Mouse (Mus musculus) hindbrain, postnatal 0 days (tissue): ENCODE measurements around the gene Gm30083. TPM values are rescaled to one million over a fixed set of nuclear protein-coding genes. Genes with fewer than 3 reads are reported as not detected.
A peak's percentile ranks its signal among the peaks of the same experiment; 100 is the strongest.

Experiments
- ATAC-seq: fragments of 200-750 bp; cut with Nextera tagmentation; 2 replicates; pipeline ENCODE4 v1.8.0; 2017; ENCODE audit warnings: mild to moderate bottlenecking, moderate TSS enrichment, moderate library complexity
- DNase-seq: peaks from one replicate; pipeline ENCODE4 v3.0.0-alpha.2; 2015; ENCODE audit warnings: low spot score
- H3K27ac ChIP-seq: fragments of 300-500 bp; sonication (generic); 2 replicates; pipeline ENCODE4 v1.5.1; 2014; ENCODE audit warnings: mild to moderate bottlenecking
- H3K27me3 ChIP-seq: fragments of 300-500 bp; sonication (generic); 2 replicates; pipeline ENCODE4 v1.6.1; 2014; ENCODE audit warnings: low read length, mixed read lengths; ENCODE audit not compliant: insufficient read depth
- H3K36me3 ChIP-seq: fragments of 300-500 bp; sonication (generic); 2 replicates; pipeline ENCODE4 v1.6.1; 2014; ENCODE audit warnings: low read length, mixed read lengths; ENCODE audit not compliant: insufficient read depth
- H3K4me1 ChIP-seq: fragments of 300-500 bp; sonication (generic); 2 replicates; pipeline ENCODE4 v1.6.1; 2014; ENCODE audit warnings: antibody characterized with exemption, low read length, mixed read lengths; ENCODE audit not compliant: insufficient read depth
- H3K4me2 ChIP-seq: fragments of 300-500 bp; sonication (generic); 2 replicates; pipeline ENCODE4 v1.6.1; 2014; ENCODE audit warnings: low read depth, mild to moderate bottlenecking, low read length, moderate library complexity, mixed read lengths
- H3K4me3 ChIP-seq: fragments of 300-500 bp; sonication (generic); 2 replicates; pipeline ENCODE4 v1.5.1; 2014; ENCODE audit warnings: low read length
- H3K9ac ChIP-seq: fragments of 300-500 bp; sonication (generic); replicated peaks from 2 replicates; pipeline ENCODE4 v1.6.1; 2014; ENCODE audit warnings: mild to moderate bottlenecking, low read length, moderate library complexity, mixed read lengths
- H3K9me3 ChIP-seq: fragments of 300-500 bp; sonication (generic); 2 replicates; pipeline ENCODE4 v1.6.1; 2016; ENCODE audit warnings: low read length, mixed read lengths
- CTCF ChIP-seq: IDR thresholded peaks from 2 replicates; pipeline ENCODE4 v1.5.1; 2016; ENCODE audit warnings: antibody characterized with exemption, control low read depth, low read depth
- WGBS: fragments of 180-500 bp; shearing (Covaris S2); extraction: QIAGEN DNeasy Blood & Tissue Kit; methylation state at CpG from one replicate; pipeline ENCODE4 v1.1.7; 2014; 5-methylcytosine and 5-hydroxymethylcytosine counted together
- polyA plus RNA-seq: library from polyadenylated mRNA; unstranded; fragments of >200 nt; fragmentation: Nextera tagmentation; extraction: Ambion mirVana; gene quantifications from 2 replicates; pipeline ENCODE4 v1.2.1, GENCODE M21; 2015
- total RNA-seq: library from RNA; depleted of rRNA; stranded (reverse); fragments of >200 nt; gene quantifications from 2 replicates; pipeline ENCODE4 v1.2.3, GENCODE M21; 2014

Gene Gm30083
- total and polyA plus RNA-seq, 2 experiments from 2014 or later: not detected

DNA sequence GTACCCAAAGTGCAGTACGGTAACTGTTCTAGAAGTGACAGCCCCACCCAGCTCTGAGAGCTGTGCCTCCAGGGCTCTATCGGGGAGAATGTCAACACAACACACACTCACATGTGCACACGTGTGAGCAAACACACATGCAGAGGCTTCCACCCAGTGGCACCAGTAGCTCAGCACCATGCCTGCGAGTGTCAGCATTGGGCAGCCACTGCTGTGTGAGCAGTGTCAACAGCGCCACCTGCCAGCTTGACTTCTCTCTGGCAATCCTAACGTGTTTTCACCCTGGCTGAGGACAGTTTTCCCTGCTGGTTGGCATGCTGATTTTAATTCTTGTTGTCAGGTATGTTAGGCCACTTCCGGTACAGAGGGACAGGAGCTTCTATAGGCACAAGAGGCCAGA is 42.3 kb downstream of the Gm30083 start:
- no peak overlapping the region for H3K27ac ChIP-seq
- H3K4me1 ChIP-seq: no peaks in the 10 kb centered on the region
- no peaks in the 10 kb centered on the region for H3K27me3 ChIP-seq
- no peaks in the 10 kb centered on the region for H3K36me3 ChIP-seq
- H3K9ac ChIP-seq: no peak overlapping the region
- no peak overlapping the region for H3K4me2 ChIP-seq
- TF ChIP-seq CTCF: peak; percentile 76
- DNase-seq (peak; percentile 71), ATAC-seq (peak; percentile 77)
- H3K4me3 ChIP-seq: no peak overlapping the region
- WGBS: 49% methylated on average over 7 of the region's 7 CpGs
- no peaks in the 10 kb centered on the region for H3K9me3 ChIP-seq

- DNase-seq: peak; percentile 45
- Histone ChIP-seq H3K27me3 (no peaks in the 10 kb centered on the region), H3K9me3 (no peaks in the 10 kb centered on the region), H3K4me1 (no peaks in the 10 kb centered on the region), H3K9ac (no peak overlapping the region), H3K4me2 (no peak overlapping the region), H3K36me3 (no peaks in the 10 kb centered on the region), H3K27ac (no peak overlapping the region), H3K4me3 (no peak overlapping the region)
- WGBS: 62% methylated on average over 7 of the region's 7 CpGs
- TF ChIP-seq CTCF: peak; percentile 30
- no peak for ATAC-seq
Observed at GRCm38 (mm10) chr14:33965675-33966074, 49.3 kb downstream of the Gm30083 start.

- TF ChIP-seq CTCF: peak; percentile 86
- DNase-seq (peak; percentile 79), ATAC-seq (no peak)
- Histone ChIP-seq H3K9me3 (no peaks in the 10 kb centered on the region), H3K4me3 (no peak overlapping the region), H3K4me2 (no peak overlapping the region), H3K36me3 (no peaks in the 10 kb centered on the region), H3K4me1 (no peaks in the 10 kb centered on the region), H3K27me3 (no peaks in the 10 kb centered on the region), H3K9ac (no peak overlapping the region), H3K27ac (no peak overlapping the region)
- 16% methylated on average over 9 of the region's 9 CpGs for WGBS
Observed at GRCm38 (mm10) chr14:33959341-33959740, 55.6 kb downstream of the Gm30083 start.

DNA sequence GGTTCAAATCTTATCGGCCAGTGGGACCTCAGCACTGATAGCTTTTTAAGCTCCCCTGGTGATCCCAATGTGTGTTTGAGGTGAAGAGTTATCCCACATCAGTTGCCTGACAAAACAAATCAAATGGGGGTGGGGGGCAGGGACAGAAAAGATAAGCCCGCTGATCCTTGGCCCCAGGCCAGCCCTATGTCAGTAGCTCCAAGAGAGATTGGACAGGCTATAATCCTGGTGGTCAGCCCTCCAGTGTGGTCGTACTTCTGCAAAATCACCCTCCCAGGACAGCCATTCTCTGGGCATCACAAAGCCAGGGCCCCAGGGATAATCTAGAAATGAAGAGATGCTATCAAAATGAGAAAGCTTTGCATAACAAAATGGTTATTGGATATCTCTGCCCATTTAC is 56.1 kb downstream of the Gm30083 start:
- no peaks in the 10 kb centered on the region for H3K27me3 ChIP-seq
- H3K36me3 ChIP-seq: no peaks in the 10 kb centered on the region
- H3K9me3 ChIP-seq: no peaks in the 10 kb centered on the region
- ATAC-seq (no peak), DNase-seq (no peak)
- no peak overlapping the region for H3K4me3 ChIP-seq
- H3K4me2 ChIP-seq: no peak overlapping the region
- 63% methylated on average over 3 of the region's 3 CpGs for WGBS
- TF ChIP-seq CTCF: no peak
- no peak overlapping the region for H3K9ac ChIP-seq
- no peak overlapping the region for H3K27ac ChIP-seq
- H3K4me1 ChIP-seq: no peaks in the 10 kb centered on the region

- DNase-seq: no peak
- Histone ChIP-seq H3K9me3 (no peaks in the 10 kb centered on the region), H3K9ac (no peak overlapping the region), H3K27me3 (no peaks in the 10 kb centered on the region), H3K27ac (no peak overlapping the region), H3K36me3 (no peaks in the 10 kb centered on the region), H3K4me2 (no peak overlapping the region), H3K4me3 (no peak overlapping the region), H3K4me1 (no peaks in the 10 kb centered on the region)
- no peak for ATAC-seq
- 78% methylated on average over 4 of the region's 4 CpGs for WGBS
- TF ChIP-seq CTCF: no peak
Observed at GRCm38 (mm10) chr14:33958186-33958585, 56.8 kb downstream of the Gm30083 start.

- no peaks in the 10 kb centered on the region for H3K36me3 ChIP-seq
- ATAC-seq (no peak), DNase-seq (no peak)
- TF ChIP-seq CTCF: no peak
- H3K27ac ChIP-seq: no peak overlapping the region
- no peaks in the 10 kb centered on the region for H3K27me3 ChIP-seq
- no peak overlapping the region for H3K4me2 ChIP-seq
- H3K4me3 ChIP-seq: no peak overlapping the region
- no peak overlapping the region for H3K9ac ChIP-seq
- 80% methylated on average over 13 of the region's 13 CpGs for WGBS
- no peaks in the 10 kb centered on the region for H3K4me1 ChIP-seq
- no peaks in the 10 kb centered on the region for H3K9me3 ChIP-seq
Observed at GRCm38 (mm10) chr14:33956055-33956454, 58.9 kb downstream of the Gm30083 start.

DNA sequence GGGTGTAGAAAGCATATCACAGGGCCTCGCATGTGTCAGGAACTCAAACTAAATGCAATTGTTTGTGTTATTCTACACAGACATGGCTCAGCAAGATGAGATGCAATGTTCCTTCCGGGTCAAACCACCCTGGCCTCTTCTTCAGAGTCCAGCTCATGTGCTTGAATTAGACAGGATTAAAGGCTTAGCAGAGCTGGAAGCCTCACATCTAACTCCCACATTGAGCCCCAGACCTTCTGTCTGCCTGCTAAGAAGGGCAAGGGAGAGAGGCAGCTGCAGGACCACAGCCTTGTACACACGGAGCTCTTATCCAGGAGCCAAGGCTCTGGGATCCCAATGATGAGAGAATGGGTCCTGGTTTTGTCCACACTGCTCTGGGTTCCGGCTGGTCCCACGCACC is 61.2 kb downstream of the Gm30083 start, which contains the start of gene Rbp3:
TSS of gene Rbp3 (plus strand) at position 243 of the 400 bp plus-strand sequence.
- H3K4me3 ChIP-seq: no peak within 1 kb of the TSS
- H3K27me3 ChIP-seq: no peaks in the 10 kb centered on the region
- no peak within 1 kb of the TSS for H3K9ac ChIP-seq
- 83% methylated on average over 5 of the region's 5 CpGs for WGBS
- no peak within 1 kb of the TSS for H3K4me2 ChIP-seq
- H3K36me3 ChIP-seq: no peaks in the 10 kb centered on the region
- no peak for TF ChIP-seq CTCF
- DNase-seq (no peak), ATAC-seq (no peak)
- H3K9me3 ChIP-seq: no peaks in the 10 kb centered on the region
- H3K27ac ChIP-seq: no peak within 1 kb of the TSS
- H3K4me1 ChIP-seq: no peaks in the 10 kb centered on the region
